Mouse (Mus musculus) E14TG2a.4 (cell line): ENCODE measurements around the gene Recql.

ENCODE experiments used
- CTCF ChIP-seq: conservative IDR thresholded peaks from 2 replicates; pipeline ENCODE4 v1.5.1; 2014; ENCODE audit warnings: low read length
- POU5F1 ChIP-seq: IDR thresholded peaks from 2 replicates; pipeline ENCODE4 v1.6.1; 2014; ENCODE audit warnings: low read length, borderline replicate concordance

GRCm38 (mm10) chr6:142345440-142346038, 41.3 kb downstream of the Recql start, which contains the start of gene Pyroxd1:
- TF ChIP-seq CTCF: no peak
- no peak for TF ChIP-seq POU5F1
